Comparison of ENCODE assay signal across 27 mouse cellular contexts in genomic region chr11:88144100-88144499, GRCm38 (mm10). TPM values are rescaled to one million over a fixed set of nuclear protein-coding genes. Genes with fewer than 3 reads are reported as not detected.
DNase-seq lines count a peak whose midpoint lies in the region; ATAC-seq lines count a peak whose summit lies in the region.
"Had no signal": no experiment of that assay in that cellular context is flagged by ENCODE, and none has a peak within 500 bp of the region (broad histone marks: within the 10 kb centered on the region; RNA-seq: fewer than 3 reads in every experiment).

No protein-coding gene starts in this region.

- H3K4me2 ChIP-seq in hindbrain, embryonic 11.5 days (replicated peaks; ENCODE audit: low read depth, low read length): no peak overlapping the region
- no peak overlapping the region for H3K4me2 ChIP-seq in midbrain, embryonic 15.5 days
- H3K4me2 ChIP-seq: embryonic facial prominence, embryonic 13.5 days; heart, embryonic 13.5 days; hindbrain, embryonic 14.5 days had no signal

- no peaks in the 10 kb centered on the region for H3K27me3 ChIP-seq in hindbrain, embryonic 10.5 days (ENCODE audit: insufficient read depth, poor library complexity, severe bottlenecking)
- no peaks in the 10 kb centered on the region for H3K27me3 ChIP-seq in hindbrain, embryonic 11.5 days (ENCODE audit: control insufficient read depth, insufficient read depth, low read length)
- H3K27me3 ChIP-seq in midbrain, embryonic 10.5 days (ENCODE audit: low read depth, poor library complexity, severe bottlenecking): no peaks in the 10 kb centered on the region
- H3K27me3 ChIP-seq in midbrain, embryonic 15.5 days (replicated peaks): no peaks in the 10 kb centered on the region
- H3K27me3 ChIP-seq in splenic B cell, adult 2 months (ENCODE audit: control insufficient read depth, insufficient read depth, low read length, poor library complexity, severe bottlenecking): no peaks in the 10 kb centered on the region
- H3K27me3 ChIP-seq: embryonic facial prominence, embryonic 13.5 days; heart, embryonic 13.5 days had no signal

- H3K36me3 ChIP-seq in hindbrain, embryonic 10.5 days: peaks cover 6% of the 10 kb centered on the region
- no peaks in the 10 kb centered on the region for H3K36me3 ChIP-seq in hindbrain, embryonic 11.5 days (ENCODE audit: control insufficient read depth, insufficient read depth, low read length)
- peaks cover 8% of the 10 kb centered on the region for H3K36me3 ChIP-seq in midbrain, embryonic 10.5 days
- H3K36me3 ChIP-seq in midbrain, embryonic 15.5 days (replicated peaks): no peaks in the 10 kb centered on the region
- H3K36me3 ChIP-seq in splenic B cell, adult 2 months (ENCODE audit: control insufficient read depth, insufficient read depth, low read length, poor library complexity, severe bottlenecking): no peaks in the 10 kb centered on the region

- no peak overlapping the region for H3K4me3 ChIP-seq in hindbrain, embryonic 10.5 days
- no peak overlapping the region for H3K4me3 ChIP-seq in hindbrain, embryonic 11.5 days (ENCODE audit: low read depth, low read length)
- H3K4me3 ChIP-seq in midbrain, embryonic 10.5 days: no peak overlapping the region
- no peak overlapping the region for H3K4me3 ChIP-seq in midbrain, embryonic 15.5 days
- H3K4me3 ChIP-seq: embryonic facial prominence, embryonic 10.5 days; embryonic facial prominence, embryonic 13.5 days; erythroblast, embryonic 14.5 days; heart, adult 2 months; heart, embryonic 10.5 days; heart, embryonic 13.5 days had no signal

- H3K27ac ChIP-seq in hindbrain, embryonic 10.5 days: peak overlapping the region; percentile 94
- H3K27ac ChIP-seq in hindbrain, embryonic 11.5 days (ENCODE audit: low read depth, low read length): no peak overlapping the region
- H3K27ac ChIP-seq in midbrain, embryonic 10.5 days (replicated peaks): peak overlapping the region; percentile 90
- H3K27ac ChIP-seq in midbrain, embryonic 15.5 days: no peak overlapping the region
- H3K27ac ChIP-seq: embryonic facial prominence, embryonic 13.5 days; heart, adult 2 months; heart, embryonic 10.5 days; hindbrain, embryonic 14.5 days had no signal

- peaks cover 96% of the 10 kb centered on the region for H3K4me1 ChIP-seq in hindbrain, embryonic 10.5 days (replicated peaks)
- peaks cover 35% of the 10 kb centered on the region for H3K4me1 ChIP-seq in hindbrain, embryonic 11.5 days (replicated peaks; ENCODE audit: control insufficient read depth, insufficient read depth, low read length)
- H3K4me1 ChIP-seq in midbrain, embryonic 10.5 days: peaks cover 99% of the 10 kb centered on the region
- peaks cover 44% of the 10 kb centered on the region for H3K4me1 ChIP-seq in midbrain, embryonic 15.5 days

- no peaks in the 10 kb centered on the region for H3K9me3 ChIP-seq in hindbrain, embryonic 10.5 days
- no peaks in the 10 kb centered on the region for H3K9me3 ChIP-seq in hindbrain, embryonic 11.5 days (ENCODE audit: control insufficient read depth, low read length)
- no peaks in the 10 kb centered on the region for H3K9me3 ChIP-seq in midbrain, embryonic 10.5 days (replicated peaks)
- H3K9me3 ChIP-seq in midbrain, embryonic 15.5 days: no peaks in the 10 kb centered on the region
- H3K9me3 ChIP-seq: embryonic facial prominence, embryonic 13.5 days; heart, embryonic 10.5 days; heart, embryonic 13.5 days had no signal

- no peak for DNase-seq in hindbrain, embryonic 10.5 days (ENCODE audit: low spot score)
- DNase-seq in hindbrain, embryonic 11.5 days (ENCODE audit: low spot score): no peak
- DNase-seq in midbrain, embryonic 10.5 days (ENCODE audit: low spot score): no peak
- peak; percentile 14 for DNase-seq in splenic B cell, adult 2 months (ENCODE audit: low read depth, low spot score)
- DNase-seq in lung, postnatal 4 days: no peak
- DNase-seq: adrenal gland, adult 8-10 months; adrenal gland, postnatal 25 days; cerebellum, adult 11-12 months; cerebellum, adult 8-10 months; cerebellum, postnatal 10 days; cerebellum, postnatal 36 days; embryo, embryonic 11 days; forebrain, postnatal 0 days; gastrocnemius, postnatal 36 days; heart, adult 2 months; heart, postnatal 14 days; heart, postnatal 4 days had no signal

- no peak for ATAC-seq in hindbrain, embryonic 11.5 days (ENCODE audit: low FRiP score)
- ATAC-seq in midbrain, embryonic 15.5 days (replicated peaks): no peak
- ATAC-seq: activated CD4-positive, CD25-positive, alpha-beta regulatory T cell, adult 4 months; CD4-positive, CD25-positive, alpha-beta regulatory T cell, adult 4 months; forebrain, embryonic 14.5 days; forebrain, postnatal 0 days had no signal

- no peak overlapping the region for H3K9ac ChIP-seq in hindbrain, embryonic 11.5 days (ENCODE audit: low read depth, low read length)
- H3K9ac ChIP-seq in midbrain, embryonic 15.5 days: no peak overlapping the region
- H3K9ac ChIP-seq: embryonic facial prominence, embryonic 13.5 days; forebrain, postnatal 0 days; heart, embryonic 13.5 days; hindbrain, embryonic 14.5 days had no signal

- 59% methylated on average over 4 of the region's 4 CpGs for WGBS in hindbrain, embryonic 10.5 days
- WGBS in hindbrain, embryonic 11.5 days: 62% methylated on average over 4 of the region's 4 CpGs
- 61% methylated on average over 4 of the region's 4 CpGs for WGBS in midbrain, embryonic 10.5 days
- WGBS in midbrain, embryonic 15.5 days: 27% methylated on average over 4 of the region's 4 CpGs

RNA-seq across cellular contexts. Expression of gene Cuedc1, which starts 46.2 kb away (rescaled TPM):
- polyA plus RNA-seq in hindbrain, embryonic 10.5 days (2016; fragmentation: Nextera tagmentation; extraction: Ambion mirVana): 20.5 and 27.1 TPM in 2 replicates
- polyA plus RNA-seq in hindbrain, embryonic 11.5 days (2014; fragmentation: Nextera tagmentation; extraction: Ambion mirVana): 17.6 TPM in 2 replicates
- polyA plus RNA-seq in midbrain, embryonic 10.5 days (2016; fragmentation: Nextera tagmentation; extraction: Ambion mirVana): 26.4 and 27.2 TPM in 2 replicates
- 50.2 and 54.6 TPM in 2 replicates for polyA plus RNA-seq in midbrain, embryonic 15.5 days (2015; fragmentation: Nextera tagmentation; extraction: Ambion mirVana)

Comparison
In these comparisons a context has a peak if more than half of its experiments do, and no peak if none do; other contexts are left out.
1. H3K27ac ChIP-seq: peak in hindbrain, embryonic 10.5 days (single experiment) and midbrain, embryonic 10.5 days (single experiment); none in hindbrain, embryonic 11.5 days (single experiment) and midbrain, embryonic 15.5 days (single experiment).